Mouse (Mus musculus): ENCODE results near the gene Cidec.

The Cidec gene

GRCm38 (mm10) chr6:113410001-113410400 is 25.6 kb downstream of the Cidec start:
- WGBS, result 85% methylated on average over 1 of the region's 1 CpGs

GRCm38 (mm10) chr6:113406683-113407082 is 28.9 kb downstream of the Cidec start:
- WGBS, result 75% methylated on average over 9 of the region's 9 CpGs

- 55% methylated on average over 6 of the region's 6 CpGs for WGBS
Measured at GRCm38 (mm10) chr6:113405483-113405882, 30.1 kb downstream of the Cidec start.

- 73% methylated on average over 12 of the region's 12 CpGs for WGBS
Measured at GRCm38 (mm10) chr6:113404649-113405448, 30.7 kb downstream of the Cidec start.

- WGBS, result 69% methylated on average over 13 of the region's 13 CpGs
Measured at GRCm38 (mm10) chr6:113402094-113402493, 33.5 kb downstream of the Cidec start.

- WGBS, result 91% methylated on average over 10 of the region's 10 CpGs
Measured at GRCm38 (mm10) chr6:113396270-113397030, 39.1 kb downstream of the Cidec start.

- WGBS, result 94% methylated on average over 6 of the region's 6 CpGs
Measured at GRCm38 (mm10) chr6:113395501-113395900, 40.1 kb downstream of the Cidec start.

- 85% methylated on average over 11 of the region's 11 CpGs for whole genome bisulfite sequencing
Measured at GRCm38 (mm10) chr6:113394811-113395210, 40.7 kb downstream of the Cidec start.

GRCm38 (mm10) chr6:113393951-113394350 is 41.6 kb downstream of the Cidec start:
- WGBS, result 72% methylated on average over 6 of the region's 6 CpGs

- 10% methylated on average over 49 of the region's 51 CpGs for WGBS
Measured at GRCm38 (mm10) chr6:113392387-113393071, 43.0 kb downstream of the Cidec start.

- WGBS, result 28% methylated on average over 10 of the region's 10 CpGs
Measured at GRCm38 (mm10) chr6:113392015-113392386, 43.6 kb downstream of the Cidec start.

GRCm38 (mm10) chr6:113390715-113391114 is 44.8 kb downstream of the Cidec start:
- WGBS, result 91% methylated on average over 3 of the region's 3 CpGs

GRCm38 (mm10) chr6:113388960-113389359 is 46.6 kb downstream of the Cidec start, which contains the start of gene Ttll3:
Gene Ttll3, plus strand, starts transcription at chr6:113389260.
- WGBS, result 71% methylated on average over 8 of the region's 8 CpGs

GRCm38 (mm10) chr6:113386025-113386424 is 49.5 kb downstream of the Cidec start:
- 61% methylated on average over 3 of the region's 3 CpGs for WGBS

GRCm38 (mm10) chr6:113385160-113385714 is 50.3 kb downstream of the Cidec start:
- WGBS, result 66% methylated on average over 11 of the region's 11 CpGs

- 74% methylated on average over 8 of the region's 8 CpGs for WGBS
Measured at GRCm38 (mm10) chr6:113384351-113384927, 51.1 kb downstream of the Cidec start.

GRCm38 (mm10) chr6:113380480-113380879 is 55.1 kb downstream of the Cidec start:
- WGBS, result 91% methylated on average over 11 of the region's 11 CpGs

GRCm38 (mm10) chr6:113379246-113379645 is 56.3 kb downstream of the Cidec start:
- 83% methylated on average over 6 of the region's 6 CpGs for WGBS

GRCm38 (mm10) chr6:113377496-113378385 is 57.8 kb downstream of the Cidec start, which contains the start of the genes Tada3 and Arpc4:
Gene Tada3, minus strand, starts transcription at chr6:113377883.
Gene Arpc4, plus strand, starts transcription at chr6:113378115.
- 0% methylated on average over 61 of the region's 61 CpGs for WGBS

- 7% methylated on average over 7 of the region's 7 CpGs for WGBS
Measured at GRCm38 (mm10) chr6:113377172-113377495, 58.4 kb downstream of the Cidec start.
